In the genomic region with DNA sequence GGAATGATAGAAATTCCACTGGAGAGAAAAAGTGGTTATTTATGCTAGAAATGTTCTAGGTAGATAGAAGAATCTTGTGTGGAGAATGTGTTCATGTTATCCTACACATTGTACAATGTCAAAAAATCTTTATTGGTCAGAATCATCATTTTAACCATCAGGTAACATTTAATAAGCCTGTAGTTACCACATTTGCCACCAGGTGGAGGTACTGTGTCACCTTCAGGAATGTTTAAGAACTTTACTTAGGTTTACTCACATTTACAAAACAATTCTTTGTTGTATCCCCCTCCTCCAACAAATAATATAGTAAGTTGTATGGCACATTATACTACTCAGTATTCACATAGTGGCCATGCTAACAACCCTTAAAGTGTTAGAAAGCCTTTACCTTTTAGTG, we compare ENCODE assay signal across 9 mouse cellular contexts. TPM values are rescaled to one million over a fixed set of nuclear protein-coding genes. Genes with fewer than 3 reads are reported as not detected.
DNase-seq lines count a peak whose midpoint lies in the region; ATAC-seq and TF ChIP-seq lines count a peak whose summit lies in the region.
"Had no signal": no experiment of that assay in that cellular context is flagged by ENCODE, and none has a peak within 500 bp of the region (broad histone marks: within the 10 kb centered on the region; RNA-seq: fewer than 3 reads in every experiment).

No protein-coding gene starts in this region.

- H3K9ac ChIP-seq in liver, adult 2 months (ENCODE audit: low read depth, low read length), result no peak overlapping the region

- H3K27ac ChIP-seq in liver, adult 2 months (replicated peaks; ENCODE audit: insufficient read depth, low read depth, low read length), result no peak overlapping the region

- H3K79me2 ChIP-seq in liver, adult 2 months (ENCODE audit: control insufficient read depth, insufficient read depth, low read length), result no peaks in the 10 kb centered on the region; the same call in 1 of the 2 replicates

- H3K27me3 ChIP-seq in liver, adult 2 months (ENCODE audit: control insufficient read depth, insufficient read depth, low read length), result no peaks in the 10 kb centered on the region
- H3K27me3 ChIP-seq: Patski had no signal

- DNase-seq in cerebellum, adult 9-10 months, result peak; percentile 59
- no peak for DNase-seq in cerebellum, adult 11 months
- DNase-seq in liver, adult 2 months (ENCODE audit: extremely low read depth, low read depth, low spot score), result peak; percentile 45
- no peak for DNase-seq in liver
- DNase-seq in Muller cell, postnatal 12 days (ENCODE audit: inconsistent ontology term), result peak; percentile 28
- peak; percentile 73 for DNase-seq in naive thymus-derived CD4-positive, alpha-beta T cell, adult 2 months (ENCODE audit: low read depth)
- DNase-seq in ovary, adult 18-20 months (ENCODE audit: low spot score), result no peak

- no peak for TF ChIP-seq POLR2A in liver, adult 2 months (IDR thresholded peaks at IDR 0.05; ENCODE audit: extremely low read depth, insufficient read depth, low read length)

- no peaks in the 10 kb centered on the region for H3K4me1 ChIP-seq in liver, adult 2 months (ENCODE audit: control insufficient read depth, insufficient read depth, low read length)

- peaks cover 55% of the 10 kb centered on the region for H3K36me3 ChIP-seq in liver, adult 2 months (ENCODE audit: control insufficient read depth, insufficient read depth, low read length)

- H3K4me3 ChIP-seq in liver, adult 2 months (ENCODE audit: insufficient read depth, low read depth, low read length), result no peak overlapping the region

- peak; percentile 44 for TF ChIP-seq CTCF in liver, adult 2 months (IDR thresholded peaks at IDR 0.05; ENCODE audit: low read depth, low read length)

- peak; percentile 65 for ATAC-seq in granulocyte monocyte progenitor cell, adult 5-6 weeks (replicated peaks; ENCODE audit: poor library complexity, severe bottlenecking)
- ATAC-seq: Patski had no signal

RNA-seq across cellular contexts. Expression of a gene that starts 44.3 kb away (rescaled TPM):
- 11.9 and 12.4 TPM in 2 replicates for total RNA-seq in liver, adult 2 months (2014; rRNA removed)
- 2.8 and 2.9 TPM in 2 replicates for polyA plus RNA-seq in liver, adult 2 months (2012; rRNA removed)
- 35.7 and 38.0 TPM in 2 replicates for total RNA-seq in granulocyte monocyte progenitor cell, adult 5-6 weeks (2014; fragmentation: Nextera tagmentation)
- 46.6 and 63.4 TPM in 2 replicates for total RNA-seq in granulocyte monocyte progenitor cell, adult 5-6 weeks (2017)

Comparison
In these comparisons a context has a peak if more than half of its experiments do, and no peak if none do; other contexts are left out.
1. DNase-seq: peak in cerebellum, adult 9-10 months (single experiment), liver, adult 2 months (single experiment), Muller cell, postnatal 12 days (single experiment) and naive thymus-derived CD4-positive, alpha-beta T cell, adult 2 months (single experiment); none in cerebellum, adult 11 months (single experiment), liver (single experiment) and ovary, adult 18-20 months (single experiment).